Mouse (Mus musculus): ENCODE data around the gene Tcaf3.

DNA sequence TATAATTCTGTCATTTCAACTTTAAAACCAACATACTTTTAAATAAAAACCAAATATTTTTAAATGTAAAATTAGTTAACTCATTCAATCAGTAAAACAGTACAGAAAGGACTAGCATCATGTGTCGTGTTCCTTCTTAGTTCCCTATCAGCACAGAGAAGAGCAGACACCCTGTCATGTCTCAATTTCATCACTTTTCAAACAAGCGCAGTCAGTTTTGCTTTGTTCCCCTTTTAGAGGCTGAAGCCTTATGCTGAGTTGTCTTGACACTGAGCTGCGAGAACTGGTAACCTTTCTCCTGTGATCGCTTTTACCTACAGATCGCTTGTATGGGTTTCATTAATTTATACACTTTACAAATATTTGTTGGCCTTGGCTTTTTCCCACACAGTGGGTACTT, 36.9 kb upstream of the Tcaf3 start:
- TF ChIP-seq POLR2A (IDR thresholded peaks at IDR 0.05; ENCODE audit: control insufficient read depth, extremely low read depth, insufficient read depth, low read length, poor library complexity) (no peak), CTCF (IDR thresholded peaks at IDR 0.05; ENCODE audit: borderline replicate concordance, control insufficient read depth, extremely low read depth, insufficient read depth, low read length, poor library complexity) (no peak)
